Mouse (Mus musculus) testis, adult 2 months (tissue): Measurements from ENCODE around the gene Caln1. TPM values are rescaled to one million over a fixed set of nuclear protein-coding genes. Genes with fewer than 3 reads are reported as not detected.
"Not testable (repeated sequence)": the region's sequence is repeated elsewhere in the genome, so short reads cannot be mapped to it uniquely, and the experiment has no call there.

ENCODE experiments used
- H3K27ac ChIP-seq: fragments of 200-500 bp; 2 replicates; pipeline ENCODE4 v1.5.1; 2012; ENCODE audit warnings: low read depth, low read length; ENCODE audit not compliant: control insufficient read depth, insufficient read depth
- H3K27me3 ChIP-seq: fragments of 200-500 bp; 2 replicates; pipeline ENCODE4 v1.6.1; 2012; ENCODE audit warnings: mild to moderate bottlenecking, low read length, moderate library complexity; ENCODE audit not compliant: control insufficient read depth, insufficient read depth
- H3K36me3 ChIP-seq: fragments of 200-500 bp; 2 replicates; pipeline ENCODE4 v1.6.1; 2012; ENCODE audit warnings: mild to moderate bottlenecking, low read length; ENCODE audit not compliant: control insufficient read depth, insufficient read depth
- H3K4me1 ChIP-seq: fragments of 200-500 bp; 2 replicates; pipeline ENCODE4 v1.6.1; 2012; ENCODE audit warnings: low read length; ENCODE audit not compliant: control insufficient read depth, insufficient read depth
- H3K4me3 ChIP-seq: fragments of 200-500 bp; 2 replicates; pipeline ENCODE4 v1.5.1; 2012; ENCODE audit warnings: low read depth, mild to moderate bottlenecking, low read length, moderate library complexity, mixed read lengths; ENCODE audit not compliant: control insufficient read depth
- CTCF ChIP-seq: fragments of 200-500 bp; IDR thresholded peaks from 2 replicates; pipeline ENCODE4 v1.5.1; 2012; ENCODE audit warnings: low read depth, mild to moderate bottlenecking, inconsistent platforms, low read length, moderate library complexity; ENCODE audit not compliant: control insufficient read depth, insufficient read depth, insufficient replicate concordance
- POLR2A ChIP-seq: fragments of 200-500 bp; IDR thresholded peaks from 2 replicates; pipeline ENCODE4 v1.6.1; 2012; ENCODE audit warnings: low read depth, mild to moderate bottlenecking, inconsistent platforms, low read length, moderate library complexity; ENCODE audit not compliant: control insufficient read depth
- polyA plus RNA-seq: library from polyadenylated mRNA; depleted of rRNA; stranded (reverse); fragments of >200 nt; gene quantifications from 2 replicates; pipeline ENCODE4 v1.2.3, GENCODE M21; 2012

Caln1 gene
- polyA plus RNA-seq, 1 experiment, result 1.3 TPM

GRCm38 (mm10) chr5:130613657-130614056 is 244.4 kb downstream of the Caln1 start:
- H3K36me3 ChIP-seq, result no peaks in the 10 kb centered on the region
- no peaks in the 10 kb centered on the region for H3K4me1 ChIP-seq
- H3K27me3 ChIP-seq, result no peaks in the 10 kb centered on the region
- H3K4me3 ChIP-seq, result no peak overlapping the region
- no peak overlapping the region for H3K27ac ChIP-seq
- no peak for TF ChIP-seq CTCF
- no peak for TF ChIP-seq POLR2A

- TF ChIP-seq POLR2A (no peak), CTCF (no peak)
- Histone ChIP-seq H3K4me1 (no peaks in the 10 kb centered on the region), H3K36me3 (no peaks in the 10 kb centered on the region), H3K27me3 (no peaks in the 10 kb centered on the region), H3K27ac (no peak overlapping the region), H3K4me3 (no peak overlapping the region)
Observed at GRCm38 (mm10) chr5:130614209-130614608, 245.0 kb downstream of the Caln1 start.

- Histone ChIP-seq H3K4me3 (no peak overlapping the region), H3K4me1 (no peaks in the 10 kb centered on the region), H3K27ac (no peak overlapping the region), H3K27me3 (no peaks in the 10 kb centered on the region), H3K36me3 (no peaks in the 10 kb centered on the region)
- no peak for TF ChIP-seq CTCF
- no peak for TF ChIP-seq POLR2A
Observed at GRCm38 (mm10) chr5:130620060-130620459, 250.8 kb downstream of the Caln1 start.

- Histone ChIP-seq H3K4me3 (no peak overlapping the region), H3K4me1 (no peaks in the 10 kb centered on the region), H3K27me3 (no peaks in the 10 kb centered on the region), H3K27ac (no peak overlapping the region), H3K36me3 (no peaks in the 10 kb centered on the region)
- TF ChIP-seq POLR2A (no peak), CTCF (no peak)
Observed at GRCm38 (mm10) chr5:130623206-130623605, 254.0 kb downstream of the Caln1 start.

- no peaks in the 10 kb centered on the region for H3K36me3 ChIP-seq
- no peak overlapping the region for H3K27ac ChIP-seq
- H3K27me3 ChIP-seq, result no peaks in the 10 kb centered on the region
- no peaks in the 10 kb centered on the region for H3K4me1 ChIP-seq
- no peak overlapping the region for H3K4me3 ChIP-seq
- TF ChIP-seq POLR2A (no peak), CTCF (no peak)
Observed at GRCm38 (mm10) chr5:130627800-130628199, 258.5 kb downstream of the Caln1 start.

DNA sequence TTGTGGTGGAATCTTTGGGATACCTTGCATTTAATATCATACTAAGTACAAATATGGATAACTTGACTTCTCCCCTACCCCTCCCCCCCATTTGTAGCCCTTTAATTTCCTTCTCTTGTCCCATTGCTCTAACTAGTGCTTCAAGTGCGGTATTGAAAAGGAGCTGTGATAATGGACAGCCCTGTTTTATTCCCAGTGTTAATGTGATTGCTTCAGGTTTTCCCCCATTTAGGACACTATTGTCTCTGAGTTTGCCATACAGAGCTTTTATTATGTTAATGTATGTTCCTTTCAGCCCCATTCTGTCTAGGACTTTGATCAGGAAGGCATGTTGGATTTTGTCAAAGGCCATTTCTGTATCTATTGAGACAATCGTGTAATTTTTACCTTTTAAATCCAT is 266.1 kb downstream of the Caln1 start:
- no peak overlapping the region for H3K4me3 ChIP-seq
- H3K27ac ChIP-seq, result no peak overlapping the region
- no peak for TF ChIP-seq CTCF
- TF ChIP-seq POLR2A, result no peak
- H3K27me3 ChIP-seq, result no peaks in the 10 kb centered on the region
- H3K36me3 ChIP-seq, result no peaks in the 10 kb centered on the region
- H3K4me1 ChIP-seq, result no peaks in the 10 kb centered on the region

GRCm38 (mm10) chr5:130641881-130642280 is 272.6 kb downstream of the Caln1 start:
- Histone ChIP-seq H3K4me3 (no peak overlapping the region), H3K27me3 (no peaks in the 10 kb centered on the region), H3K4me1 (no peaks in the 10 kb centered on the region), H3K27ac (no peak overlapping the region), H3K36me3 (no peaks in the 10 kb centered on the region)
- TF ChIP-seq POLR2A (no peak), CTCF (no peak)

DNA sequence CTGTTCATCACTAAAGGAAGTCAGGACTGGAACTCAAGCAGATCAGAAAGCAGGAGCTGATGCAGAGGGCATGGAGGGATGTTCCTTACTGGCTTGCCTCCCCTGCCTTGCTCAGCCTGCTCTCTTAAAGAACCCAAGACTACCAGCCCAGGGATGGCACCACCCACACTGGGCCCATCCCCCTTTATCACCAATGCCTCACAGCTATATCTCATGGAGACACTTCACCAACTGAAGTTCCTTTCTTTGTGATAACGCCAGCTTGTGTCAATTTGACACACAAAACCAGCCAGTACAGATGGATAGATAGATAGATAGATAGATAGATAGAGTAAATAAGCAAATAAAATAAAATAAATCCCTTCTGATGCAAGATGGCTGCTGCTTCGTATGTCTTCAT is 276.9 kb downstream of the Caln1 start:
- not testable (repeated sequence) for H3K36me3 ChIP-seq, H3K27ac ChIP-seq, H3K4me3 ChIP-seq, H3K4me1 ChIP-seq, H3K27me3 ChIP-seq
